Mouse (Mus musculus): ENCODE measurements around the gene Col6a6. TPM values are rescaled to one million over a fixed set of nuclear protein-coding genes. Genes with fewer than 3 reads are reported as not detected.

Gene Col6a6
- polyA plus RNA-seq, 1 experiment from 2014 or later, result 4.8 TPM

GRCm38 (mm10) chr9:105731976-105732375, 96.0 kb downstream of the Col6a6 start:
- 34% methylated on average over 7 of the region's 7 CpGs for WGBS
- Histone ChIP-seq H3K36me3 (no peaks in the 10 kb centered on the region), H3K4me2 (no peak overlapping the region), H3K4me1 (peaks cover 17% of the 10 kb centered on the region), H3K9me3 (no peaks in the 10 kb centered on the region), H3K27me3 (no peaks in the 10 kb centered on the region), H3K27ac (0 out of 2 replicates have a peak overlapping the region, but pooled peaks have one; percentile 57), H3K4me3 (no peak overlapping the region), H3K9ac (no peak overlapping the region)
- ATAC-seq (ENCODE audit: insufficient number of reproducible peaks, low FRiP score, low TSS enrichment, low read depth), result peak; percentile 71

- no peak for ATAC-seq (ENCODE audit: insufficient number of reproducible peaks, low FRiP score, low TSS enrichment, low read depth)
- 72% methylated on average over 4 of the region's 4 CpGs for WGBS
- H3K27ac ChIP-seq, result peak overlapping the region; percentile 43; the same call in 1 of the 2 replicates
- no peak overlapping the region for H3K4me3 ChIP-seq
- no peaks in the 10 kb centered on the region for H3K27me3 ChIP-seq
- H3K36me3 ChIP-seq, result no peaks in the 10 kb centered on the region
- 0 out of 2 replicates have a peak, but pooled peaks cover 2% of the 10 kb centered on the region for H3K4me1 ChIP-seq
- H3K9me3 ChIP-seq, result no peaks in the 10 kb centered on the region
- H3K9ac ChIP-seq, result no peak overlapping the region
- no peak overlapping the region for H3K4me2 ChIP-seq
Observed at GRCm38 (mm10) chr9:105720430-105720829, 107.5 kb downstream of the Col6a6 start.

- H3K9me3 ChIP-seq, result no peaks in the 10 kb centered on the region
- H3K9ac ChIP-seq, result no peak overlapping the region
- peak overlapping the region; percentile 43 for H3K27ac ChIP-seq
- H3K4me3 ChIP-seq, result no peak overlapping the region
- WGBS, result 59% methylated on average over 5 of the region's 5 CpGs
- no peak overlapping the region for H3K4me2 ChIP-seq
- H3K27me3 ChIP-seq, result no peaks in the 10 kb centered on the region
- ATAC-seq (ENCODE audit: insufficient number of reproducible peaks, low FRiP score, low TSS enrichment, low read depth), result no peak
- H3K4me1 ChIP-seq, result 0 out of 2 replicates have a peak, but pooled peaks cover 2% of the 10 kb centered on the region
- H3K36me3 ChIP-seq, result no peaks in the 10 kb centered on the region
Observed at GRCm38 (mm10) chr9:105719851-105720395, 108.0 kb downstream of the Col6a6 start.

- no peaks in the 10 kb centered on the region for H3K27me3 ChIP-seq
- no peaks in the 10 kb centered on the region for H3K36me3 ChIP-seq
- ATAC-seq (ENCODE audit: insufficient number of reproducible peaks, low FRiP score, low TSS enrichment, low read depth), result no peak
- H3K9ac ChIP-seq, result no peak overlapping the region
- no peak overlapping the region for H3K4me2 ChIP-seq
- no peak overlapping the region for H3K4me3 ChIP-seq
- peak overlapping the region; percentile 40; the same call in 1 of the 2 replicates for H3K27ac ChIP-seq
- 32% methylated on average over 7 of the region's 7 CpGs for WGBS
- H3K4me1 ChIP-seq, result 0 out of 2 replicates have a peak, but pooled peaks cover 2% of the 10 kb centered on the region
- H3K9me3 ChIP-seq, result no peaks in the 10 kb centered on the region
Observed at GRCm38 (mm10) chr9:105719367-105719766, 108.6 kb downstream of the Col6a6 start.

- H3K9ac ChIP-seq, result no peak overlapping the region
- no peaks in the 10 kb centered on the region for H3K9me3 ChIP-seq
- WGBS, result 97% methylated on average over 3 of the region's 3 CpGs
- no peak overlapping the region for H3K4me3 ChIP-seq
- H3K4me1 ChIP-seq, result no peaks in the 10 kb centered on the region
- H3K27ac ChIP-seq, result no peak overlapping the region
- no peaks in the 10 kb centered on the region for H3K36me3 ChIP-seq
- ATAC-seq (ENCODE audit: insufficient number of reproducible peaks, low FRiP score, low TSS enrichment, low read depth), result no peak
- H3K4me2 ChIP-seq, result no peak overlapping the region
- no peaks in the 10 kb centered on the region for H3K27me3 ChIP-seq
Observed at GRCm38 (mm10) chr9:105712049-105712448, 115.9 kb downstream of the Col6a6 start.

- H3K4me3 ChIP-seq, result no peak overlapping the region
- no peak overlapping the region for H3K27ac ChIP-seq
- no peaks in the 10 kb centered on the region for H3K9me3 ChIP-seq
- H3K9ac ChIP-seq, result no peak overlapping the region
- no peaks in the 10 kb centered on the region for H3K27me3 ChIP-seq
- no peak for ATAC-seq (ENCODE audit: insufficient number of reproducible peaks, low FRiP score, low TSS enrichment, low read depth)
- no peak overlapping the region for H3K4me2 ChIP-seq
- H3K36me3 ChIP-seq, result no peaks in the 10 kb centered on the region
- 94% methylated on average over 1 of the region's 1 CpGs for WGBS
- H3K4me1 ChIP-seq, result peaks cover 16% of the 10 kb centered on the region
Observed at GRCm38 (mm10) chr9:105705011-105705410, 122.9 kb downstream of the Col6a6 start.

- Histone ChIP-seq H3K4me3 (no peak overlapping the region), H3K9me3 (no peaks in the 10 kb centered on the region), H3K4me2 (no peak overlapping the region), H3K9ac (no peak overlapping the region), H3K4me1 (peaks cover 16% of the 10 kb centered on the region), H3K27me3 (no peaks in the 10 kb centered on the region), H3K36me3 (no peaks in the 10 kb centered on the region), H3K27ac (no peak overlapping the region)
- ATAC-seq (ENCODE audit: insufficient number of reproducible peaks, low FRiP score, low TSS enrichment, low read depth), result no peak
- WGBS, result 78% methylated on average over 16 of the region's 16 CpGs
Observed at GRCm38 (mm10) chr9:105704226-105704932, 123.6 kb downstream of the Col6a6 start.

GRCm38 (mm10) chr9:105701966-105702365, 126.0 kb downstream of the Col6a6 start:
- ATAC-seq (ENCODE audit: insufficient number of reproducible peaks, low FRiP score, low TSS enrichment, low read depth), result no peak; the same call in 1 of the 2 replicates
- 62% methylated on average over 9 of the region's 9 CpGs for WGBS
- H3K36me3 ChIP-seq, result no peaks in the 10 kb centered on the region
- peaks cover 30% of the 10 kb centered on the region for H3K4me1 ChIP-seq
- H3K9ac ChIP-seq, result no peak overlapping the region
- H3K9me3 ChIP-seq, result no peaks in the 10 kb centered on the region
- no peak overlapping the region for H3K4me2 ChIP-seq
- no peaks in the 10 kb centered on the region for H3K27me3 ChIP-seq
- no peak overlapping the region for H3K4me3 ChIP-seq
- H3K27ac ChIP-seq, result no peak overlapping the region; the same call in 1 of the 2 replicates

GRCm38 (mm10) chr9:105700702-105701101, 127.3 kb downstream of the Col6a6 start:
- no peak overlapping the region for H3K4me3 ChIP-seq
- peak; percentile 54 for ATAC-seq (ENCODE audit: insufficient number of reproducible peaks, low FRiP score, low TSS enrichment, low read depth)
- peak overlapping the region; percentile 66; the same call in 1 of the 2 replicates for H3K27ac ChIP-seq
- H3K9ac ChIP-seq, result no peak overlapping the region
- no peak overlapping the region for H3K4me2 ChIP-seq
- H3K9me3 ChIP-seq, result no peaks in the 10 kb centered on the region
- no peaks in the 10 kb centered on the region for H3K27me3 ChIP-seq
- WGBS, result 45% methylated on average over 6 of the region's 6 CpGs
- H3K36me3 ChIP-seq, result no peaks in the 10 kb centered on the region
- H3K4me1 ChIP-seq, result peaks cover 30% of the 10 kb centered on the region

- no peak overlapping the region for H3K4me3 ChIP-seq
- no peaks in the 10 kb centered on the region for H3K36me3 ChIP-seq
- H3K9ac ChIP-seq, result no peak overlapping the region
- no peaks in the 10 kb centered on the region for H3K27me3 ChIP-seq
- peak overlapping the region; percentile 38; the same call in 1 of the 2 replicates for H3K27ac ChIP-seq
- ATAC-seq (ENCODE audit: insufficient number of reproducible peaks, low FRiP score, low TSS enrichment, low read depth), result no peak
- H3K4me2 ChIP-seq, result no peak overlapping the region
- no peaks in the 10 kb centered on the region for H3K9me3 ChIP-seq
- peaks cover 32% of the 10 kb centered on the region for H3K4me1 ChIP-seq
- WGBS, result 42% methylated on average over 9 of the region's 9 CpGs
Observed at GRCm38 (mm10) chr9:105697764-105698396, 130.1 kb downstream of the Col6a6 start.

GRCm38 (mm10) chr9:105696818-105697564, 131.0 kb downstream of the Col6a6 start:
- Histone ChIP-seq H3K9me3 (no peaks in the 10 kb centered on the region), H3K4me3 (no peak overlapping the region), H3K36me3 (no peaks in the 10 kb centered on the region), H3K27ac (no peak overlapping the region), H3K27me3 (no peaks in the 10 kb centered on the region), H3K4me2 (no peak overlapping the region), H3K9ac (no peak overlapping the region), H3K4me1 (peaks cover 29% of the 10 kb centered on the region)
- 80% methylated on average over 7 of the region's 7 CpGs for WGBS
- ATAC-seq (ENCODE audit: insufficient number of reproducible peaks, low FRiP score, low TSS enrichment, low read depth), result no peak
